Mouse (Mus musculus) liver, embryonic 15.5 days (tissue): ENCODE data around the gene Ncor2. TPM values are rescaled to one million over a fixed set of nuclear protein-coding genes. Genes with fewer than 3 reads are reported as not detected.

Experiments used
- ATAC-seq: fragments of 200-750 bp; cut with Nextera tagmentation; 2 replicates; pipeline ENCODE4 v1.8.0; 2017; ENCODE audit warnings: moderate number of reproducible peaks, mild to moderate bottlenecking, moderate library complexity; ENCODE audit not compliant: insufficient read depth
- H3K27ac ChIP-seq: fragments of 300-500 bp; sonication (generic); replicated peaks from 2 replicates; pipeline ENCODE4 v1.5.1; 2015; ENCODE audit warnings: mild to moderate bottlenecking, inconsistent platforms
- H3K27me3 ChIP-seq: fragments of 300-500 bp; sonication (generic); 2 replicates; pipeline ENCODE4 v1.6.1; 2015; ENCODE audit warnings: mild to moderate bottlenecking, inconsistent platforms
- H3K36me3 ChIP-seq: fragments of 300-500 bp; sonication (generic); replicated peaks from 2 replicates; pipeline ENCODE4 v1.6.1; 2015; ENCODE audit warnings: moderate library complexity, mild to moderate bottlenecking, inconsistent platforms
- H3K4me1 ChIP-seq: fragments of 300-500 bp; sonication (generic); replicated peaks from 2 replicates; pipeline ENCODE4 v1.6.1; 2015; ENCODE audit warnings: inconsistent platforms
- H3K4me2 ChIP-seq: fragments of 300-500 bp; sonication (generic); 2 replicates; pipeline ENCODE4 v1.6.1; 2015; ENCODE audit warnings: moderate library complexity, mild to moderate bottlenecking, inconsistent platforms
- H3K4me3 ChIP-seq: fragments of 300-500 bp; sonication (generic); replicated peaks from 2 replicates; pipeline ENCODE4 v1.5.1; 2015; ENCODE audit warnings: mild to moderate bottlenecking, inconsistent platforms
- H3K9ac ChIP-seq: fragments of 300-500 bp; sonication (generic); 2 replicates; pipeline ENCODE4 v1.6.1; 2015; ENCODE audit warnings: moderate library complexity, mild to moderate bottlenecking, inconsistent platforms
- H3K9me3 ChIP-seq: fragments of 300-500 bp; sonication (generic); replicated peaks from 2 replicates; pipeline ENCODE4 v1.6.1; 2016; ENCODE audit warnings: inconsistent platforms
- WGBS: fragments of 180-500 bp; shearing (Covaris S2); methylation state at CpG from one replicate; pipeline ENCODE4 v1.1.7; 2015; ENCODE audit warnings: mixed read lengths; ENCODE audit not compliant: insufficient replicate concordance; 5-methylcytosine and 5-hydroxymethylcytosine counted together
- polyA plus RNA-seq: library from polyadenylated mRNA; unstranded; fragments of >200 nt; fragmentation: Nextera tagmentation; extraction: Ambion mirVana; gene quantifications from 2 replicates; pipeline ENCODE4 v1.2.1, GENCODE M21; 2015

The Ncor2 gene
- polyA plus RNA-seq, 1 experiment from 2014 or later: 3.8 TPM

DNA sequence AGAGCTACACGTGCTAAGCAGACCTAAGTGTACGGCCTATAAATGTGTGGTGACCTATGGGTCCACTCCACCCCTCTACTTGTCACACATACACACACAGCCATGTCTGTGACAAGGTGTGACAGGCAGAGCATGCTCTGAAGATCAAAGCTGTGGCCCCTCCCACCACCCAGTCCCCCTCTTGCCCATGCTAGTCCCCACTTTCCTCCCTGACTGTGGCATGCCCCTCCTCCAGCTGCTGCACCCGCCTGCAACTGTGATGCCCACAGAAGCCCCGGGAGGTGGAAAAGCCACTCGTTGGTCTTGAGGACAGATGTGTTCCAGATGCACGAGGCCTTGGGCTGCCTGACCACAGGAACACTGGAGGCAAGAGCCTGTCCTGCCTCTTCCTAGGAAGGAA, 74.2 kb downstream of the Ncor2 start:
- Histone ChIP-seq H3K4me2 (no peak overlapping the region), H3K27ac (no peak overlapping the region), H3K4me3 (no peak overlapping the region), H3K4me1 (peaks cover 26% of the 10 kb centered on the region), H3K27me3 (no peaks in the 10 kb centered on the region), H3K9me3 (no peaks in the 10 kb centered on the region), H3K9ac (no peak overlapping the region), H3K36me3 (peaks cover 29% of the 10 kb centered on the region)
- no peak for ATAC-seq
- 59% methylated on average over 6 of the region's 6 CpGs for WGBS

DNA sequence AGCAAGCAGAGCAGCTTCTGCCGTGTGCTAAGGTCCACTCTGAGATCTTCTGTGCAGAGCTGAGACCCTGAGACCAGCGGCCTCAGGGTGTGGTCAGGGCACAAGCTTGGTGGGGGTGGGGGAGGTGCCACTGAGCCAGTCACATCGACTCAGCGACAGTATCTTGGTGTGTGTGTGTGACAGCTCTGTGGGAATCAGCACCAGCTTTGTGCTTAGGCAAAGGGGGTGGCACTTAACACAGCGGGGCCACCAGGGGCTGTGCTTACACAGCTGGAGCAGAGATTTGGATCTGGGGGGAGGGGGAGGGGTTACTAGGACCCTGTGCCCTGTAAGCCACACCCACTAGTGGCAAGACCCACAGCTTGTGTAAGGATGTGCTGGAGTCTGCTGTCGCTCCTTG, 75.6 kb downstream of the Ncor2 start:
- H3K27ac ChIP-seq: no peak overlapping the region
- 29% methylated on average over 6 of the region's 6 CpGs for WGBS
- H3K4me2 ChIP-seq: no peak overlapping the region
- no peaks in the 10 kb centered on the region for H3K27me3 ChIP-seq
- H3K9ac ChIP-seq: no peak overlapping the region
- H3K4me3 ChIP-seq: no peak overlapping the region
- no peaks in the 10 kb centered on the region for H3K9me3 ChIP-seq
- peaks cover 19% of the 10 kb centered on the region for H3K36me3 ChIP-seq
- peaks cover 26% of the 10 kb centered on the region for H3K4me1 ChIP-seq
- ATAC-seq: no peak

DNA sequence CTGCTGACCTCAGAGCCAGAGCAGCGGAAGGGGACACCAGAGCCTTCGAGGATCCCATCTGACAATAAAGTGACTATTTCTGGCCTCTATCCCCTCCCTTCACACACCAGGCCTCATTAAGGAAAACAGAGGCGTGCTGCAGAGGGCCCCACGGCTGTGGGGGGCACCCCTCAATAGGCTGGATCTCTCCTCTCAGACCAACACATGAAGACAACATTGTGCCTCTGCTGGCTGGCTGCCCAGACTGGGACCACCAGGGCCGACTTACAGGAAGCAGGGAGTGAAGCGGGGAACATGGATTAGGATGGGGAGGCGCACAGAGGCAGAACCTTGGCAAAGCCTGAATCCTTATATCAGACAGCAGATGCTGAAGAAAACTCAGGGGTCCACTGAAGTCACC, 76.1 kb downstream of the Ncor2 start:
- Histone ChIP-seq H3K36me3 (peaks cover 15% of the 10 kb centered on the region), H3K9me3 (no peaks in the 10 kb centered on the region), H3K9ac (no peak overlapping the region), H3K4me1 (peaks cover 26% of the 10 kb centered on the region), H3K4me3 (no peak overlapping the region), H3K27me3 (no peaks in the 10 kb centered on the region), H3K4me2 (no peak overlapping the region), H3K27ac (no peak overlapping the region)
- 57% methylated on average over 7 of the region's 7 CpGs for WGBS
- ATAC-seq: no peak

DNA sequence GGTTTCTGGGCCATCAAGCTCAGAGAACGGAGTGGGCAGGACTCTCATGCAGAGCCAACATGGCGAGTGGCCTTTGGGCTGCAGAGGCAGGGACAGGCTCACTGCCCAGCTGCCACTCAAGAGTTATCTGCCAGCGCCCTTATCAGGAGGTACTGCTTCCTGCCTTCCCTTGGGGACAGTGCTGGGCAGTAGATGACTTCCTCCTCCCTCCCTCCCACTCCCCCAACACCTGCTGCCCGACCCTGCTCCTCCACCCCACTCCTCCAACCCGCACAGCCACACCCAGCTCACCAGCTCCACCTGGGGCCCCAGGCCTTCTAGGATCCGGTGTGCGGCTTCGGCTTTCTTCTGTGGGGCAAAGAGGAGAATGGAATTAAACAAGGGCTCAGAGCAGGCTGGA, 76.7 kb downstream of the Ncor2 start:
- Histone ChIP-seq H3K9me3 (no peaks in the 10 kb centered on the region), H3K9ac (no peak overlapping the region), H3K27ac (no peak overlapping the region), H3K4me1 (peaks cover 26% of the 10 kb centered on the region), H3K4me3 (no peak overlapping the region), H3K36me3 (peaks cover 20% of the 10 kb centered on the region; the same call in 1 of the 2 replicates), H3K4me2 (no peak overlapping the region), H3K27me3 (no peaks in the 10 kb centered on the region)
- 31% methylated on average over 8 of the region's 8 CpGs for WGBS
- ATAC-seq: no peak

DNA sequence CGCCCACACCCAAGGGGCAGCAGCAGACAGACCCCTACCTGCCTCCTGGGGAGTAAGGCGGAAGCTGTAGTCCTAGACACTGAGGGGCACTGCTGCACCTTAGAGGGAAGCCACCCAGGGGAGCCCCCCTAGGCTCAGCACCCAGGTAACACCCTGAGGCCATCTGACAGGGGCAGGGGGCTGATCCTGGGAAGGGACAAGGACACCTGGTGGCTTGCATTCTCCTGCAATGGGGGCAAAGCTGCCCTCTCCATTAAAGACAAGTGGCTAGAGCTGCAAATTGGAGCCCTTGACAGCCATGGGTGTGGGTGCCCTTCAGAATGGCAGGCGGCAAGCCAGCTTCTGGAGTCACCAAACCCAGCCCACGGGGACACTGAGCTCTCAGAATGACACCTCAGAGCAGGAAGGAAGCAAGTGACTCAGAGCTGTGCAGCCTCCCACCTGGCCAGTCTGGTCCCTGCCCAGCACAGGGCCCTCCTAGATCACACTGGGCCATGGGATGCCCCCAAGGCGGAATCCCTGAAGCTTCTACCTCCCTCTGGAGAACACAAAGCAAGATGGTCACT, 79.2 kb downstream of the Ncor2 start:
- H3K9me3 ChIP-seq: no peaks in the 10 kb centered on the region
- H3K4me3 ChIP-seq: no peak overlapping the region
- no peak overlapping the region for H3K27ac ChIP-seq
- H3K4me2 ChIP-seq: no peak overlapping the region
- ATAC-seq: no peak
- peaks cover 17% of the 10 kb centered on the region for H3K4me1 ChIP-seq
- peaks cover 30% of the 10 kb centered on the region; the same call in 1 of the 2 replicates for H3K36me3 ChIP-seq
- 65% methylated on average over 5 of the region's 5 CpGs for WGBS
- no peaks in the 10 kb centered on the region for H3K27me3 ChIP-seq
- no peak overlapping the region for H3K9ac ChIP-seq

DNA sequence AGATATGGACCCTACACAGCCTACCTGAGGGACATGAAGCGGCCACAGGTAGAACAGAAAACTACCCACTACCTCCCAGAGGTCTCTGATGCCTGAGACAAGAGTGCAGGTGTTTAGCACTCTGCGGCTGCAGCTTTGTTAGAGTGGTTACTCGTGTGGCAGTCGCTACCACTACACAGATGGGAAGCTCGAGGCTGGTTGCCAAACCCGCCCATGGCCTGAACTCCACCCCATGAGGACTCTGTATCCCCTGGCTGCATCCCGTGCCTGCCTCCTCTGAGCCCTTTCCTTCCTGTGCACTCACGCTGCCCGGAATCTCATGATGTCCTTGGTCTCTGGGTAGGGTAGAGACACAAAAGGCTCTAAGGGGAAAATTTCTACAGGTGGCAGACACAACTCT, 80.3 kb downstream of the Ncor2 start:
- no peak for ATAC-seq
- 73% methylated on average over 9 of the region's 9 CpGs for WGBS
- Histone ChIP-seq H3K9ac (no peak overlapping the region), H3K4me1 (peaks cover 16% of the 10 kb centered on the region), H3K27me3 (no peaks in the 10 kb centered on the region), H3K4me2 (no peak overlapping the region), H3K9me3 (no peaks in the 10 kb centered on the region), H3K27ac (no peak overlapping the region), H3K36me3 (peaks cover 32% of the 10 kb centered on the region; the same call in 1 of the 2 replicates), H3K4me3 (no peak overlapping the region)

DNA sequence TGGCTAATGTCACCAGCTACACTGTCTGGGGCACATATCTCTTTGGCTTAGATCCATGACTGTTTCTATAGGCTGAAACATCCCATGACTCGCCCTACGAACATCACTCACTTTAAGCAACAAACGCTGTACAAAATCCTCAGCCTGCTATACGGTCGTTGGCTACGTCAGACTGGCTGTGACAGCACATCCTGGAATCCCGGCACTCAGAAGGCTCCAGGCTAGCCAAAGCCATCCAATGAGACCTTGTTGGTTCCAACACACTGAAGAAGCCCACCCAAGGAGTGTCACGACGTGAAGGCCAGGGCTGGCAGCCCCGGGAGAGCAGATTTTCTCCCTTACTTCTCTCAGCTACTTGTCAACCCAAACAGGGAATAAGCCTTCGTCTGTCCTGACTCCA, 82.7 kb downstream of the Ncor2 start:
- WGBS: 72% methylated on average over 11 of the region's 11 CpGs
- no peak for ATAC-seq
- no peak overlapping the region for H3K27ac ChIP-seq

DNA sequence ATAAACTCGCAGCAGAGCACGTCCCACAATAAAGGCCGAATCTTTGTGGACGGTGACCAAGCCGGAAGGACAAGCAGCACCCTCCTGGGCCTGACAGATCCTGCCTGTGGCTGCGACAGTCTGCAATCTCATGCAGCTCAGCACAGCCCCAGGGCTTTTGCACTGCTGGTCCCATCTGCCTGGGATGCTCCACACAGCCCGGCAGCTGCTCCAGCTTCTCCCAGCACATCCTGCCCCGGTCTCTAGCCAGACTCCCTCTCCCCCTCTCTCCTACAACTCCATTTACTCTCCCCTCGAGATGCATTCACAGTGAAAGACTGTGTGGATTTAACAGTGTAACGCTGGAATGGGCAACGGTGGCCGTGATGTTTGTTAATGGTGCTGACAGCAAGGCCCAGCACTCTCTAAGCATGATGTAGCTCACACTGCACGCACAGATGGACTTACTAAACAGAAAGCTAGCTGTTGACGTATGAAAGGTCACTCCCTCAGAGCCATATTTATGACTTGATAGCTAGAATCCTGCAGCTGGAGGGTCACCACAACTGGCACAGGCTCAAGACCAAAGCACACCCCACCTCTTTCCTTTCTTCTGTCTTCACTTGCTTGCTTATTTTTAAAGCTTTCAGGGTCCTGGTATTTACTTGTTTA, 83.4 kb downstream of the Ncor2 start:
- Histone ChIP-seq H3K9me3 (no peaks in the 10 kb centered on the region), H3K4me1 (no peaks in the 10 kb centered on the region), H3K27ac (no peak overlapping the region), H3K36me3 (peaks cover 39% of the 10 kb centered on the region), H3K4me3 (no peak overlapping the region), H3K27me3 (no peaks in the 10 kb centered on the region), H3K4me2 (no peak overlapping the region), H3K9ac (no peak overlapping the region)
- ATAC-seq: no peak
- WGBS: 75% methylated on average over 14 of the region's 14 CpGs

More for the DNA sequence above, 82.7 kb downstream of the Ncor2 start:
- peaks cover 33% of the 10 kb centered on the region; the same call in 1 of the 2 replicates for H3K36me3 ChIP-seq
- no peaks in the 10 kb centered on the region for H3K4me1 ChIP-seq
- no peak overlapping the region for H3K4me3 ChIP-seq
- H3K4me2 ChIP-seq: no peak overlapping the region
- H3K27me3 ChIP-seq: no peaks in the 10 kb centered on the region
- H3K9ac ChIP-seq: no peak overlapping the region
- no peaks in the 10 kb centered on the region for H3K9me3 ChIP-seq

DNA sequence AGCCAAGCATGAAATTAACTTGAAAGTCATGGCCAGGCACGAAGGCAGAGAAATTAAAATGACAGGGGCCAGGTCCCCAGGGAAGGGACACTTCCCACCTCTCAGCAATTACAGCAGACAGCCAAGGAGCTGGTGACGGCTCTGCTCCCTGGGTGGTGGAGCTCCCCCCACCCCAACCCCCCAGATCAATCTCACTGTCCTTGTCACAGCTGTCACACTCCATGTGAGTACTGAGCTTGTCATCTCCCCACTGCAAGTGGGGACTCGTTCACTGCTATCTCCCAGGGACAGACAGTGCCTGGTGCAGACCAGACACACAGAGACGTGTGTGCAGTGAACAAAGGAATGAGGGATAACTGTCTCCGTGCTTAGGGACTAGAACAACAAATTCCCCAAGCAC, 85.2 kb downstream of the Ncor2 start:
- 38% methylated on average over 5 of the region's 5 CpGs for WGBS
- H3K27ac ChIP-seq: no peak overlapping the region
- no peak overlapping the region for H3K4me2 ChIP-seq
- H3K4me1 ChIP-seq: no peaks in the 10 kb centered on the region
- H3K9me3 ChIP-seq: no peaks in the 10 kb centered on the region
- H3K4me3 ChIP-seq: no peak overlapping the region
- H3K9ac ChIP-seq: no peak overlapping the region
- ATAC-seq: peak; percentile 31
- peaks cover 55% of the 10 kb centered on the region for H3K36me3 ChIP-seq
- H3K27me3 ChIP-seq: no peaks in the 10 kb centered on the region

DNA sequence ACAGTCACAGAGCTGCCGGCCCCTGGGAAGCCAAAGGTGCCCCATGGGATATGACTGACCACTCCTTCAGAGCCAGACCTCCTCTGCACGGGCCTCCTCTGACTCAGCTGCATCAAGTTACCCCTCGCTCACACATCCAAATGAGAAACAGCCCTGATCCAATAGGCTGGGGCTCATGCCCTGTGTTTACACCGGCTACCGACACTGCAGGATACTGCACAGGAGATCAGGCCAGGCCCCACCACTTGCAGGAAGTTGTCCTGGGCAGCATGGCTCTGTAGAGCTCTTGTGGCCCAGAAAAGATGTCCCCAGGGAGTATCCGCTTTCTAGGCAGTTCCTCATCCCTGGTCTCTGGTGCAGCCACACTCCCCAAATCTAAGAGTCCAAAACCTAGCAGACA, 90.9 kb downstream of the Ncor2 start:
- WGBS: 72% methylated on average over 6 of the region's 6 CpGs
- Histone ChIP-seq H3K4me1 (no peaks in the 10 kb centered on the region), H3K9me3 (no peaks in the 10 kb centered on the region), H3K4me2 (no peak overlapping the region), H3K36me3 (peaks cover 59% of the 10 kb centered on the region), H3K4me3 (no peak overlapping the region), H3K27ac (no peak overlapping the region), H3K9ac (no peak overlapping the region), H3K27me3 (no peaks in the 10 kb centered on the region)
- no peak for ATAC-seq

DNA sequence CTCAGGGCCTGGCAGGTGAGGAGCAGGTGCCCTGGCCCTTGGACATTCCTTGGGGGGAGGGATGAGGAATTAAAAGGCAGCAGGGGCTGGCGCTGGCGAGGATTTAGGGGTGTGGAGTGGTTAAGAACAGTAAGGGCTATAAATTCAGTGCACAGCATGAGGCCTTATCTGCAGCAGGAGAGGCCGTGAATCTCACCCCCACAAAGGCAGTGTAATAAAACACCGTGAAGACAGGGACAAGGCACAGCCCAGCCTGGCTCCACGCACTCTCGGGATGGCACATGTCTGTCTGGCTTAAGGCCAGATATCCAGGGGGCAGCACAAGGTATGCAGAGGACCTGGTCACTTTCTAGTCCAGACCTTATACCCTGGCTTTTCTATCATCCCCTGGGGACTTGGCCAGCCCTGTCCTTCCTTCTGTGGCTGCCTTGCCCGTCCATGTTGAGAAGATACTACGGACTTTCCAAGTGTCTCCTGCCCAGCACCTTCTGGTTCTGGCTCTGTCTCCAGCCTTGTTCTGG, 93.9 kb downstream of the Ncor2 start:
- H3K9me3 ChIP-seq: no peaks in the 10 kb centered on the region
- no peak overlapping the region for H3K4me2 ChIP-seq
- no peak overlapping the region for H3K27ac ChIP-seq
- H3K27me3 ChIP-seq: no peaks in the 10 kb centered on the region
- peaks cover 5% of the 10 kb centered on the region; the same call in 1 of the 2 replicates for H3K4me1 ChIP-seq
- WGBS: 72% methylated on average over 8 of the region's 8 CpGs
- H3K36me3 ChIP-seq: peaks cover 45% of the 10 kb centered on the region
- no peak for ATAC-seq
- H3K4me3 ChIP-seq: no peak overlapping the region
- H3K9ac ChIP-seq: no peak overlapping the region
